Mouse (Mus musculus) brain, embryonic 14.5 days (tissue): ENCODE measurements around the gene Wrap73. TPM values are rescaled to one million over a fixed set of nuclear protein-coding genes. Genes with fewer than 3 reads are reported as not detected.

ENCODE experiments used
- DNase-seq: peaks from one replicate; pipeline ENCODE4 v3.0.0-alpha.2; 2011; ENCODE audit warnings: low read depth
- CTCF ChIP-seq: fragments of 200-500 bp; IDR thresholded peaks from 2 replicates; pipeline ENCODE4 v1.5.1; 2012; ENCODE audit warnings: inconsistent platforms, mild to moderate bottlenecking, moderate library complexity, borderline replicate concordance; ENCODE audit not compliant: insufficient read depth, insufficient read length; ENCODE audit errors: extremely low read depth
- POLR2A ChIP-seq: fragments of 200-500 bp; IDR thresholded peaks from 2 replicates; pipeline ENCODE4 v1.6.1; 2012; ENCODE audit warnings: mild to moderate bottlenecking, inconsistent platforms, borderline replicate concordance; ENCODE audit not compliant: poor library complexity, insufficient read depth, insufficient read length, severe bottlenecking; ENCODE audit errors: extremely low read depth
- polyA plus RNA-seq: library from polyadenylated mRNA; depleted of rRNA; stranded (reverse); fragments of >200 nt; gene quantifications from 2 replicates; pipeline ENCODE4 v1.2.3, GENCODE M21; 2012; rRNA removed

The Wrap73 gene
- polyA plus RNA-seq: 42.5 and 64.5 TPM in 2 replicates

GRCm38 (mm10) chr4:154142211-154143040 lies at the start of gene Wrap73:
Gene Wrap73 (plus strand): TSS chr4:154142372.
- TF ChIP-seq CTCF (no peak), POLR2A (peak; percentile 72; the same call in 1 of the 2 replicates)
- peak; percentile 98 for DNase-seq

- no peak for TF ChIP-seq POLR2A
- TF ChIP-seq CTCF: peak; percentile 54; the same call in 1 of the 2 replicates
- no peak for DNase-seq
These were observed 49.0 kb upstream of the Wrap73 start for GRCm38 (mm10) chr4:154093210-154093609.

GRCm38 (mm10) chr4:154096111-154096510 lies 46.1 kb upstream of the Wrap73 start:
- no peak for TF ChIP-seq POLR2A
- TF ChIP-seq CTCF: no peak
- DNase-seq: no peak

- peak; percentile 10 for DNase-seq
- no peak for TF ChIP-seq CTCF
- TF ChIP-seq POLR2A: no peak
These were observed 42.8 kb upstream of the Wrap73 start for GRCm38 (mm10) chr4:154099361-154099760.

GRCm38 (mm10) chr4:154103386-154103785 lies 38.8 kb upstream of the Wrap73 start:
- TF ChIP-seq CTCF (no peak), POLR2A (no peak)
- no peak for DNase-seq

- no peak for TF ChIP-seq POLR2A
- TF ChIP-seq CTCF: no peak
- DNase-seq: no peak
These were observed 38.3 kb upstream of the Wrap73 start for GRCm38 (mm10) chr4:154103912-154104311.

- peak; percentile 81 for TF ChIP-seq CTCF
- TF ChIP-seq POLR2A: no peak
- DNase-seq: peak; percentile 77
These were observed 36.7 kb upstream of the Wrap73 start for GRCm38 (mm10) chr4:154105381-154106001.

GRCm38 (mm10) chr4:154106497-154107061 lies 35.6 kb upstream of the Wrap73 start:
- DNase-seq: no peak
- TF ChIP-seq CTCF: no peak
- no peak for TF ChIP-seq POLR2A

GRCm38 (mm10) chr4:154109216-154109849 lies 32.8 kb upstream of the Wrap73 start:
- peak; percentile 68 for DNase-seq
- TF ChIP-seq CTCF (no peak), POLR2A (no peak)

- DNase-seq: no peak
- TF ChIP-seq CTCF (no peak), POLR2A (no peak)
These were observed 32.3 kb upstream of the Wrap73 start for GRCm38 (mm10) chr4:154109850-154110243.

- TF ChIP-seq CTCF: no peak
- no peak for TF ChIP-seq POLR2A
- no peak for DNase-seq
These were observed 25.8 kb upstream of the Wrap73 start for GRCm38 (mm10) chr4:154116421-154116820.
